Mouse (Mus musculus) limb, embryonic 13.5 days (tissue): ENCODE measurements at regions not wholly inside any gene's neighbourhood (a gene's known extent, or its start where the extent isn't known, plus 50 kb on each side); places are given as distances from the start of the nearest gene placed in this dataset.

Experiments
- ATAC-seq: fragments of 200-750 bp; cut with Nextera tagmentation; 2 replicates; pipeline ENCODE4 v1.8.0; 2017; ENCODE audit warnings: low read depth, moderate number of reproducible peaks, moderate TSS enrichment; ENCODE audit not compliant: low FRiP score
- H3K27ac ChIP-seq: fragments of 300-500 bp; sonication (generic); 2 replicates; pipeline ENCODE4 v1.5.1; 2015; ENCODE audit warnings: inconsistent platforms, mild to moderate bottlenecking, moderate library complexity
- H3K27me3 ChIP-seq: fragments of 300-500 bp; sonication (generic); 2 replicates; pipeline ENCODE4 v1.6.1; 2015; ENCODE audit warnings: mild to moderate bottlenecking, inconsistent platforms
- H3K36me3 ChIP-seq: fragments of 300-500 bp; sonication (generic); 2 replicates; pipeline ENCODE4 v1.6.1; 2015; ENCODE audit warnings: inconsistent platforms, mild to moderate bottlenecking, moderate library complexity
- H3K4me1 ChIP-seq: fragments of 300-500 bp; sonication (generic); 2 replicates; pipeline ENCODE4 v1.6.1; 2015; ENCODE audit warnings: inconsistent platforms
- H3K4me2 ChIP-seq: fragments of 300-500 bp; sonication (generic); replicated peaks from 2 replicates; pipeline ENCODE4 v1.6.1; 2015; ENCODE audit warnings: inconsistent platforms, mild to moderate bottlenecking, moderate library complexity
- H3K4me3 ChIP-seq: fragments of 300-500 bp; sonication (generic); 2 replicates; pipeline ENCODE4 v1.5.1; 2015; ENCODE audit warnings: moderate library complexity, mild to moderate bottlenecking, inconsistent platforms
- H3K9ac ChIP-seq: fragments of 300-500 bp; sonication (generic); 2 replicates; pipeline ENCODE4 v1.6.1; 2015; ENCODE audit warnings: mild to moderate bottlenecking, inconsistent platforms
- H3K9me3 ChIP-seq: fragments of 300-500 bp; sonication (generic); 2 replicates; pipeline ENCODE4 v1.6.1; 2016; ENCODE audit warnings: inconsistent platforms
- WGBS: fragments of 180-500 bp; shearing (Covaris S2); methylation state at CpG from one replicate; pipeline ENCODE4 v1.1.7; 2015; 5-methylcytosine and 5-hydroxymethylcytosine counted together

DNA sequence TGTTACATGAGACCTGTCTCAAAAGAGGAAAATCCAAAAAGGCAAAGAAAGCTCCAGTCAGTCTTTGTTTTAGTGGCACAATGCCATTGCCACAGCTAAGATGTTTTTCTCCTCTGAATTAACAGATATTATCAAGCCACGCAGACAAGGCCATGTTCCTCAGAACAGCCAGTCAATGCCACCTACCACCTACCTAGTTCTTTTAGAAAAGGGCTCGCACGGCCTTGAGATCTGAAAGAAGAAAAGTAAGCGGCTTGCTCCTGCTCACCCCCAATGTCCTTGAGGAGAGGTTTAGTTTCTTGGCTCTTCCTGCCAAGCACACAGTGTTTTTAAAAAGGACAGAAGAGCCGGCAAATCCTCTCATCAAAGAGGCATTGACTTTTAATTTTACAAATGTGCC is 88.7 kb upstream of the Noct start:
- WGBS: 69% methylated on average over 5 of the region's 5 CpGs
- Histone ChIP-seq H3K9me3 (no peaks in the 10 kb centered on the region), H3K4me1 (peaks cover 17% of the 10 kb centered on the region), H3K27me3 (no peaks in the 10 kb centered on the region), H3K9ac (no peak overlapping the region), H3K4me3 (no peak overlapping the region), H3K27ac (no peak overlapping the region), H3K4me2 (no peak overlapping the region), H3K36me3 (no peaks in the 10 kb centered on the region)
- ATAC-seq: no peak

DNA sequence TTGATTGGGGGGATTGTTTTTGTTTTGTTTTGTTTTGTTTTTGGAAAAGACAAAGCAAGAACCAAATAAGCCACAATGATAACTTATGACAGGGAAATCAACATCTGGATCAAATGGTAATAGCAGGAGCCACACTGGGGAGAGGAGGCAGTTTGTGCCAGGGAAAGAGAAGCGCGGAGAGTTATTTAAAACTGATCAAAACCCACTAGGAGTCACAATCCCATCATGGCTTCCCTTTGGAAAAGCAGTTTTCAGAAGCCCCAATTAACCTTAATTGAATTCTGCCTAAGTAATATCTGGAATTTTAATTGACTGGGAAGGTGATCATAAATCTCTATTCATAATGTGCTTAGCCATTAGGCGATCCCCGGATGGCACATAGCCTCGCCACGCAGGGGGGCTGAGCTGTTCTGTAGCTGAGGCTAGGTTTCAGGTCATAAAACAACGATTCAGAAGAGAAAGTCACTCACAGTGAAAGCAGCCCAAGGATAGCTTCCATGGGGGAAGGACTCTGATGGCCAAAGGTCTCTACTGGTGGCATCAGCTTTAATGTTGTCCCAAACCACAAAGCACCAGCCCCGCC is 86.4 kb upstream of the Noct start:
- no peaks in the 10 kb centered on the region for H3K27me3 ChIP-seq
- H3K9me3 ChIP-seq: no peaks in the 10 kb centered on the region
- WGBS: 37% methylated on average over 7 of the region's 8 CpGs
- ATAC-seq: no peak
- H3K4me3 ChIP-seq: no peak overlapping the region
- H3K4me2 ChIP-seq: no peak overlapping the region
- no peaks in the 10 kb centered on the region for H3K36me3 ChIP-seq
- no peak overlapping the region for H3K9ac ChIP-seq
- H3K27ac ChIP-seq: no peak overlapping the region
- peaks cover 11% of the 10 kb centered on the region for H3K4me1 ChIP-seq

DNA sequence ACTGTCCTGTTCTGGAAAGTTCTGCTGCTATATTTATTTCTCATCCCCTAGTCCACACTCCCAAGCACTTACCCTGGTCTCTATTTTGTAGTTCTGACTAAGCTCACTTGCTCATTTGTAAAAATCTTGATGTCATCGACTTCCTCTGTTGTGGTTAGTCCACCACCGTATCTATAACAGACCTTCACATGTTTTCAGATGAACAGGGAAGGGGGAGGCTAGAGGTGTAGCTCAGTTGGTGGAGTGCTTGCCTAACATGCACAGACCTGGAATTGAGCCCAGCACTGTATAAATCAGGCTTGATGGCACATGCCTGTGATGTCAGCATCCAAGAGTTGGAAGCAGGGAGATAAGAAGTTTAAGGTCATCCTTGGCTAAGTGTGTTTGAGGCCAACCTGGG is 78.3 kb upstream of the Noct start:
- Histone ChIP-seq H3K36me3 (no peaks in the 10 kb centered on the region), H3K4me3 (no peak overlapping the region), H3K27me3 (no peaks in the 10 kb centered on the region), H3K4me1 (no peaks in the 10 kb centered on the region), H3K9me3 (no peaks in the 10 kb centered on the region), H3K27ac (no peak overlapping the region), H3K4me2 (no peak overlapping the region), H3K9ac (no peak overlapping the region)
- WGBS: 75% methylated on average over 2 of the region's 2 CpGs
- no peak for ATAC-seq

DNA sequence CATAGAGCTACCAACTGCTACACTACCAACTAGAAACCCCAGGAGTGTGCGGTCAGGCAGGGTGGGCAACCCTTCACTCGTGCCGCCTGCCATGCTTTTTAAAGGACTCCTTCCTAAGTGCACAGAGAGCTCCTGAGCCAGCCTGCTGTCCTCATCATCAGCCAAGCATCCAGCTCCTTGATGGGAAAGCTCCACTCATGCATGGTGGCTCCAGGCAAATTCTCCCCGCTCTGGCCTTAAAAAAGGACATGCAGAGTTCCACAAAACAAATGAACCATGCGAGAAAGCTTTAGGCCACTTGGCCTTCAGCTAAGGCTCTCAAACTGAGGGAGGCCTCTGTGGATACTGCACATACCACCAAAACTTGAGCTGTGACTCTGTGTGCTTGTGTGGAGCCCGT is 74.2 kb upstream of the Noct start:
- 83% methylated on average over 6 of the region's 6 CpGs for WGBS
- Histone ChIP-seq H3K36me3 (no peaks in the 10 kb centered on the region), H3K4me1 (peaks cover 3% of the 10 kb centered on the region; the same call in 1 of the 2 replicates), H3K27me3 (no peaks in the 10 kb centered on the region), H3K4me3 (no peak overlapping the region), H3K9ac (no peak overlapping the region), H3K27ac (no peak overlapping the region), H3K9me3 (no peaks in the 10 kb centered on the region), H3K4me2 (no peak overlapping the region)
- no peak for ATAC-seq

DNA sequence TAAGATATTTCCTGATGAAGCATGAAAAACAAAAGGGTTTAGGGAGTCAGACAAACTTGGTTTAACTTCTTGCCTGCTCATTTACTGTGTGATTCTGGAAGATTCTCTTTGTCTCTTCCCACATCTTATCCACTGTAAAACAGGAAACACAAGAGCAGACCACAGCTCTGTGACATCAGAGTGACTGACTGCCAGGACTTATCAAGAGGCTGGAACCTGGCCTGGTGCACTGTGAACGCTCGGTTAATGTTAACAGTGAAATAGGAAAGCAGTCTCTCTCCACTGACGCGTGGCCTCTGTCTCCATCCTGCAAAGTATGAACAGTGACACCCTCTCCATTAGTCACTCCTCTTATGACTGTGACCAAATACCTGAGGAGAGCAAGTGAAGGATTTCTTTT is 73.1 kb upstream of the Noct start:
- no peak for ATAC-seq
- Histone ChIP-seq H3K4me2 (no peak overlapping the region), H3K36me3 (no peaks in the 10 kb centered on the region), H3K4me1 (peaks cover 11% of the 10 kb centered on the region), H3K4me3 (no peak overlapping the region), H3K9ac (no peak overlapping the region), H3K9me3 (no peaks in the 10 kb centered on the region), H3K27ac (no peak overlapping the region), H3K27me3 (no peaks in the 10 kb centered on the region)
- WGBS: 88% methylated on average over 4 of the region's 4 CpGs

DNA sequence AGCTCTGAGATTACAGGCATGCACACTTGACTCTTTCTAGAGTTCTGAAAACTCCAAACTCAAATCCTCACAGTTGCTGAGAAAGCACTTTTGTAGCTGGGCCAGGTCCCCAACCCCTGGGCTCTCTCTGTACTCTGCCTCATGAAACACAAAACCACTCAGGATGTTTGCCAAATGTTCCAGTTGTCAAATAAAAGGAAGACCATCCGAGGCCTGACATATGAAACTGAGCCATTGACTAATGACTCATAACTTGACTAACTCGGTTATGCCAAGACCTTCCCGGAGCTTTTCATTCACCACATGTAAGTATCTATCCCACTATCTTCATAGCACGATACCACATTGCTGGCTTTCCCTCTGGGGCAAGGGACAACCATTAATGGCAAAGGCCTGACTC is 68.6 kb upstream of the Noct start:
- Histone ChIP-seq H3K9me3 (no peaks in the 10 kb centered on the region), H3K27ac (peak overlapping the region; percentile 44; the same call in 1 of the 2 replicates), H3K4me1 (peaks cover 24% of the 10 kb centered on the region), H3K4me3 (no peak overlapping the region), H3K4me2 (no peak overlapping the region), H3K27me3 (no peaks in the 10 kb centered on the region), H3K9ac (no peak overlapping the region), H3K36me3 (no peaks in the 10 kb centered on the region)
- ATAC-seq: no peak; the same call in 1 of the 2 replicates
- 48% methylated on average over 4 of the region's 4 CpGs for WGBS

DNA sequence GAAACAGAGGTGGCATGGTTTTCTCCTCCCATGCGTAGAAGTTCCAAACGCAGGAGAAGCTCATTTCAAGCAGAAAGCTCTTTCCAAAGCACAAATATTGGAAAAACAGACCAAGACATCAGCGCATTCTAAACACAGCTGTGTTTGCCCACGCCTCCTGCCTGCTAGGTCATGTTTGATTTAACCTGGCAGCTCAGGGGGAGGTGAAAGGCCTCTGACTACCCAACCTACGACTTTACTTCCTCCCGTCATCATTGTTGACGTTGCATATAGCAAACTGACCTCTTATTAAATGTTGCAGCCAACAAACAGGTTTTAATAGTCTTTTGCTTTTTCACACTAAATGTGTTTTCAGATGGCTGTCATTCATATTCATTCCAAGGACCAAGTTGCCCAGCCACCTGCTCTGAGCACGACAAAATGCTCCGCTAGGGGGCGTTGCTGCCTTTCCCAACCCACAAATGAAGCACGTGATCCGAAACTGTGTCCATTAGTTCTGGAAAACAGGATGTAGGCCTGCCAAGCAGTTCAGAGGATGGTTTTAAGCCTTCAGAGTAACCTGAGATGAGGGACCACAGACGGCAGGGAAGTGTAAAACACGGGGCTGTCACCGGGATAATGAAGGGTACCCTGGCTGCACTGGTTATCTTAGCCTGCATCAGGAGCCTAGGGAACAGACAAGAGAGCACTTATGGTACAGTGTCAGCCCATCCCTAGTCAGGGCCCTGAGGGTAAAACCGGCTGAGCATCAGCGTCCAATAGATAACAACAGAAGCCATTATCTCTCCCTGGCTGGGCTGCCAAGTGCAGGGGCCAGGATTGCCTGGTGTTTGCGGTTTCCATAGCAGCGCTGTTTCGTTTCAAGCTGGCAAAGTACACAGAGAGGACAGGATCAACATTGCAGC is 67.6 kb upstream of the Noct start:
- Histone ChIP-seq H3K27ac (peak overlapping the region; percentile 44; the same call in 1 of the 2 replicates), H3K4me2 (no peak overlapping the region), H3K36me3 (no peaks in the 10 kb centered on the region), H3K27me3 (no peaks in the 10 kb centered on the region), H3K4me3 (no peak overlapping the region), H3K9ac (no peak overlapping the region), H3K4me1 (peaks cover 24% of the 10 kb centered on the region), H3K9me3 (no peaks in the 10 kb centered on the region)
- peak; percentile 21; the same call in 1 of the 2 replicates for ATAC-seq
- WGBS: 38% methylated on average over 20 of the region's 20 CpGs

DNA sequence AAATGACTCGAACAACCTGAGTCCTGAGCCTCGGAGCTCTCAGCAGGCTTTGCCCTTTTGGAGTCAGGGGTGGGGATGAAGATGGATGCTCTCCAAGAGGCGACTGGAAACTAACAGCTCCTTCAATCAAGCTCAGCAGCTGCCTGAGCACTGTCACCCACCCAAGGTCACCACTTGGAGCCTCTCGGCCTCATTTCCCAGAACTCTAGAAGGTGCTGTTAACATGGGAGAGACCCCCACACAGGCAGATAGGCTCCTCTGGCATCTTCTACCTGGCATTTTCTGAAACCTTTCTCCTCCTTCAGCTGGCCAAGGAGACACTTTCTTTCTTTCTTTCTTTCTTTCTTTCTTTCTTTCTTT is 67.0 kb upstream of the Noct start:
- no peak for ATAC-seq

DNA sequence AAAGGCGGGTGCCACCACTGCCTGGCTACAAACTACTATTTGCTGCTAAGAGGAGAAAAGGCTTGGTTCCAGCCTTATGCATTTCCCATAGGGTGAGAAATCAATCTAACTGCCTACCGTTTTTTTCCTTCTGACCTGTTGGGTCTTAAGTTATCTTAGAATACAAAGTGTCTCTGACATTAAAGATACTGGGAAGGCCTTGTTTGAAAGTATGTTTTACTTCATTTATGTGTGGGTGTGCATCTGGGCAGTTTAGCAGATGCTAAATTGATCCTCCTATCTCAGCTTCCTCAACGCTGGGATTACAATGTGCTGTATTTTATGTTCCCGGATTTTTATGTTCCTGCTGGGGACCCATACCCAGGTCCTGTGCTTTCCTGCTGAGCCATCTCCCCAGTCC is 65.8 kb upstream of the Noct start:
- ATAC-seq: no peak
- Histone ChIP-seq H3K27me3 (no peaks in the 10 kb centered on the region), H3K9me3 (no peaks in the 10 kb centered on the region), H3K36me3 (no peaks in the 10 kb centered on the region), H3K4me2 (no peak overlapping the region), H3K9ac (no peak overlapping the region), H3K27ac (no peak overlapping the region), H3K4me1 (peaks cover 24% of the 10 kb centered on the region), H3K4me3 (no peak overlapping the region)
- 49% methylated on average over 4 of the region's 4 CpGs for WGBS

More for the DNA sequence above, 67.0 kb upstream of the Noct start:
- WGBS: 30% methylated on average over 4 of the region's 4 CpGs
- no peaks in the 10 kb centered on the region for H3K36me3 ChIP-seq
- no peak overlapping the region for H3K27ac ChIP-seq
- no peak overlapping the region for H3K4me2 ChIP-seq
- no peaks in the 10 kb centered on the region for H3K27me3 ChIP-seq
- no peak overlapping the region for H3K9ac ChIP-seq
- no peaks in the 10 kb centered on the region for H3K9me3 ChIP-seq
- H3K4me3 ChIP-seq: no peak overlapping the region
- peaks cover 24% of the 10 kb centered on the region for H3K4me1 ChIP-seq

DNA sequence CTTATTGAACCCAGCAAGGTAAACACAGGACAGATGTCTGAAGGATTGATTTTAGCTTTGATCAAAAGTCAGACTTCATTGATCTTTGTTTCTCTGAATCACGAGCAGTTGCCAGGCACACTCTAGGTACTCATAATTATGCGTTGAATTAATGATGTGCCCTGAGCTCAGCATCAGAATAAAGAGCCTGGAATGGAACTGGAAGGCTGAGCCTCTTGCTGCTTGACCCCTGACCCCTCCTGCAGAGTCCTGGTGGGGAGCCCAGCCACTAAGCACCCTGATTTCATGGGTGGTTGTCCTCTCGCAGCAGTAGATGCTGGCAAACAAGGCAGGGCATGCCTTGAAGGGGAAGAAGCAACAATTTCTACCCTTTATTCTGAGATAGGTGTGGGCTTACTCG is 64.9 kb upstream of the Noct start:
- no peaks in the 10 kb centered on the region for H3K27me3 ChIP-seq
- no peak for ATAC-seq
- no peak overlapping the region for H3K4me3 ChIP-seq
- no peak overlapping the region for H3K9ac ChIP-seq
- WGBS: 21% methylated on average over 4 of the region's 4 CpGs
- no peak overlapping the region for H3K4me2 ChIP-seq
- H3K9me3 ChIP-seq: no peaks in the 10 kb centered on the region
- peaks cover 24% of the 10 kb centered on the region for H3K4me1 ChIP-seq
- H3K27ac ChIP-seq: no peak overlapping the region
- H3K36me3 ChIP-seq: no peaks in the 10 kb centered on the region

DNA sequence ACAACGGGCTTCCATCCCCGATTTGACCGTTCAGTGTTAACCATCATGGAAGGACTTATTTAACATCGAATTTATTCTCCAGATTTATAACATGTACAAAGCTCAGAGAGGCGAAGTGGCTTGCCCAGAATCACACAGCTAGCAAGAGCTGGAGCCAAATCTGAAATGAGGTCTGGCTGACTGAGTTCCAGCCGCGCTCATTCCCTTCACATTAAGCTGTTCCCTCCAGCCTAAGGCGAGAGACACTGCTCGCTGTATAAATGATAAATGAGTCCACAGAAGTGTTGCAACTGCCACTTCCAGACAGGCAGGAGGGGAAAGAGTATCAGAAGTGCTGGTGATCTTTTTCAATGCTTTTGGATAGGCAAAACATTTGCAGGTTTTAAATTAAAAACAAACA is 64.4 kb upstream of the Noct start:
- Histone ChIP-seq H3K4me3 (no peak overlapping the region), H3K27ac (no peak overlapping the region), H3K9me3 (no peaks in the 10 kb centered on the region), H3K9ac (no peak overlapping the region), H3K4me1 (peaks cover 22% of the 10 kb centered on the region), H3K36me3 (no peaks in the 10 kb centered on the region), H3K27me3 (no peaks in the 10 kb centered on the region), H3K4me2 (no peak overlapping the region)
- WGBS: 49% methylated on average over 9 of the region's 9 CpGs
- no peak for ATAC-seq

DNA sequence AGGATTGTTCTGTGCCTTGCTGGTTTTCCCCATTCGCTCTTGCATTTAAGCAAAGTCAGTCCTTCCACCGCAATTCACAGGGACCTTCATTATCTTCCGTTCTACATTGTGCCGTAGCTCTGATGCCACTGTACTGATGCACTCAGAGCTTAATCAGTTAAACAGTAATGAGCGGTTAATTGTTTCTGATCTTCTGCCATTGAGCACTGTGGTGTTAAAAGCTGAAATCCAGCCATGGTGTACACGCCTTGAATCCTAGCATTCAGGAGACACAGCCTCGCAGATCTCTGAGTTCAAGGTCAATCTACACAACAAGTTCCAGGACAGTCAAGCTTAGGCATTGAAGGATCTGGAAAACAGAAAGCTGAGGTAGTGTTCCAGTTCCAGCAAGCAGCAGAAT is 63.6 kb upstream of the Noct start:
- Histone ChIP-seq H3K27me3 (no peaks in the 10 kb centered on the region), H3K4me2 (no peak overlapping the region), H3K4me1 (peaks cover 15% of the 10 kb centered on the region), H3K4me3 (no peak overlapping the region), H3K9me3 (no peaks in the 10 kb centered on the region), H3K36me3 (no peaks in the 10 kb centered on the region), H3K27ac (no peak overlapping the region), H3K9ac (no peak overlapping the region)
- no peak for ATAC-seq
- 89% methylated on average over 7 of the region's 7 CpGs for WGBS
